Mouse (Mus musculus): ENCODE measurements around the gene Olfr223.
"Not testable (repeated sequence)": the region's sequence is repeated elsewhere in the genome, so short reads cannot be mapped to it uniquely, and the experiment has no call there.

The Olfr223 gene

GRCm38 (mm10) chr11:59593189-59593588 lies at the start of gene Olfr223:
Olfr223 (minus strand) TSS chr11:59593289.
- DNase-seq = no peak

- peak in 1 of 2 experiments; percentile 59 for DNase-seq
Observed at GRCm38 (mm10) chr11:59642420-59642819, 49.3 kb upstream of the Olfr223 start.

GRCm38 (mm10) chr11:59641227-59641626 lies 48.1 kb upstream of the Olfr223 start:
- peak; percentile 25 to 40 for DNase-seq

- DNase-seq = peak in 1 of 2 experiments; percentile 47
Observed at GRCm38 (mm10) chr11:59639957-59640643, 47.0 kb upstream of the Olfr223 start.

GRCm38 (mm10) chr11:59636695-59637414 lies 43.8 kb upstream of the Olfr223 start:
- DNase-seq = peak in 1 of 2 experiments; percentile 38

- DNase-seq = peak; percentile 45 to 81
Observed at GRCm38 (mm10) chr11:59635821-59636694, 43.0 kb upstream of the Olfr223 start.

- peak in 1 of 2 experiments; percentile 49 for DNase-seq
Observed at GRCm38 (mm10) chr11:59635251-59635795, 42.2 kb upstream of the Olfr223 start.

- DNase-seq = peak; percentile 22 to 41
Observed at GRCm38 (mm10) chr11:59634001-59634660, 41.0 kb upstream of the Olfr223 start.

GRCm38 (mm10) chr11:59633037-59633436 lies 39.9 kb upstream of the Olfr223 start:
- peak; percentile 62 to 79 for DNase-seq

- no peak for DNase-seq
Observed at GRCm38 (mm10) chr11:59631980-59632379, 38.9 kb upstream of the Olfr223 start.

GRCm38 (mm10) chr11:59629871-59630270 lies 36.8 kb upstream of the Olfr223 start:
- peak; percentile 26 to 36 for DNase-seq

GRCm38 (mm10) chr11:59628177-59628576 lies 35.1 kb upstream of the Olfr223 start:
- no peak for DNase-seq

GRCm38 (mm10) chr11:59626192-59626591 lies 33.1 kb upstream of the Olfr223 start:
- no peak for DNase-seq

- DNase-seq = peak; percentile 71 to 79
Observed at GRCm38 (mm10) chr11:59624017-59624630, 31.0 kb upstream of the Olfr223 start.

GRCm38 (mm10) chr11:59622214-59622613 lies 29.1 kb upstream of the Olfr223 start:
- no peak for DNase-seq

- DNase-seq = not testable (repeated sequence)
Observed at GRCm38 (mm10) chr11:59616986-59617385, 23.9 kb upstream of the Olfr223 start.

GRCm38 (mm10) chr11:59614120-59614519 lies 21.0 kb upstream of the Olfr223 start:
- DNase-seq = peak in 1 of 2 experiments; percentile 56

GRCm38 (mm10) chr11:59611646-59612045 lies 18.6 kb upstream of the Olfr223 start:
- peak in 1 of 2 experiments; percentile 64 for DNase-seq

- no peak for DNase-seq
Observed at GRCm38 (mm10) chr11:59602287-59602686, 9.2 kb upstream of the Olfr223 start.

GRCm38 (mm10) chr11:59600872-59601271 lies 7.8 kb upstream of the Olfr223 start:
- DNase-seq = no peak

GRCm38 (mm10) chr11:59599211-59599610 lies 6.1 kb upstream of the Olfr223 start:
- DNase-seq = no peak

GRCm38 (mm10) chr11:59596950-59597349 lies 3.9 kb upstream of the Olfr223 start:
- no peak for DNase-seq
